11 mouse cellular contexts compared by ENCODE assay signal in the genomic region with DNA sequence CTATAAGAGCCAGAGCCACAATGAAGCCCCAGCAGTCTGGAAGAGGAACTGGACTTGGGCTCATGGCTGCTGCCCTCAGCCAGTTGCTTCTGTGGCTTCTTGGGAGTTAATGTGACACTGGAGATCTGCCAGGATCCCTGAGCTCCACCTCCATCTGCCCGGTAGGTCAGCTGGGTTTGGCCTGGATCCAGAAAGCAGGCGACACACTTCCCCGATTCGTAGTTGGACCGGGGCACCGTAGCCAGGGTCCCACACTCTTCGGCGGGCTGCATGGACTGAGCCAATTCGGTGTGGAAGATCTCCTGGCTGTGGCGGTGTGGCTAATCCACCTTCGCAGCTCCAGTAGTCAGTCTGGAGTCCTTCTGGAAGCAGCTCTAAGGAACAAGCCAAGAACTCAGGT. TPM values are rescaled to one million over a fixed set of nuclear protein-coding genes. Genes with fewer than 3 reads are reported as not detected.
DNase-seq lines count a peak whose midpoint lies in the region; ATAC-seq and TF ChIP-seq lines count a peak whose summit lies in the region.
"Had no signal": no experiment of that assay in that cellular context is flagged by ENCODE, and none has a peak within 500 bp of the region (broad histone marks: within the 10 kb centered on the region; RNA-seq: fewer than 3 reads in every experiment).

Gene Caln1, plus strand, starts transcription at position 219 of the 400 bp plus-strand sequence.

- no peak within 1 kb of the TSS for H3K9ac ChIP-seq in intestine, postnatal 0 days (ENCODE audit: low read depth, low read length)
- H3K9ac ChIP-seq: heart, embryonic 13.5 days; liver, embryonic 13.5 days had no signal

- H3K4me3 ChIP-seq in intestine, postnatal 0 days (ENCODE audit: low read depth, low read length) = no peak within 1 kb of the TSS
- H3K4me3 ChIP-seq: heart, embryonic 13.5 days; liver, embryonic 13.5 days; myocyte had no signal

- DNase-seq in left cerebral cortex, adult 18-20 months (ENCODE audit: low spot score in 2 of 2) = no peak
- no peak for DNase-seq in left cerebral cortex, adult 9 months (ENCODE audit: low spot score in 2 of 2)
- DNase-seq in adrenal gland, adult 18-20 months (ENCODE audit: low spot score in 2 of 2) = peak; percentile 40 to 51
- peak; percentile 94 for DNase-seq in cerebellum, adult 11-12 months
- no peak for DNase-seq in layer of hippocampus, postnatal 10 days (ENCODE audit: low spot score in 2 of 2)
- no peak for DNase-seq in T-cell, adult 2 months (ENCODE audit: low spot score)
- no peak for DNase-seq in natural killer cell, adult 2 months (ENCODE audit: low spot score in 2 of 2)
- DNase-seq: liver, embryonic 13.5 days had no signal

- 74% methylated on average over 11 of the region's 11 CpGs for WGBS in intestine, postnatal 0 days

- H3K4me1 ChIP-seq in intestine, postnatal 0 days (replicated peaks; ENCODE audit: control insufficient read depth, insufficient read depth, low read length) = no peaks in the 10 kb centered on the region
- H3K4me1 ChIP-seq: heart, embryonic 13.5 days; liver, embryonic 13.5 days had no signal

- no peaks in the 10 kb centered on the region for H3K27me3 ChIP-seq in intestine, postnatal 0 days (replicated peaks; ENCODE audit: control insufficient read depth, insufficient read depth, low read length)
- H3K27me3 ChIP-seq: heart, embryonic 13.5 days; liver, embryonic 13.5 days had no signal

- ATAC-seq in intestine, postnatal 0 days = no peak

- no peaks in the 10 kb centered on the region for H3K9me3 ChIP-seq in intestine, postnatal 0 days (ENCODE audit: control insufficient read depth)

- H3K27ac ChIP-seq in intestine, postnatal 0 days (ENCODE audit: low read depth, low read length) = no peak within 1 kb of the TSS
- H3K27ac ChIP-seq: heart, embryonic 13.5 days; liver, embryonic 13.5 days had no signal

- TF ChIP-seq CTCF in intestine, postnatal 0 days (IDR thresholded peaks at IDR 0.05; ENCODE audit: low read depth) = no peak

- no peaks in the 10 kb centered on the region for H3K36me3 ChIP-seq in intestine, postnatal 0 days (ENCODE audit: control insufficient read depth, insufficient read depth)
- H3K36me3 ChIP-seq: heart, embryonic 13.5 days; liver, embryonic 13.5 days had no signal

- no peak within 1 kb of the TSS for H3K4me2 ChIP-seq in intestine, postnatal 0 days (replicated peaks; ENCODE audit: low read depth)
- H3K4me2 ChIP-seq: heart, embryonic 13.5 days; liver, embryonic 13.5 days had no signal

RNA-seq across cellular contexts. Expression of gene Caln1, which starts in this region (rescaled TPM):
- total RNA-seq in left cerebral cortex, adult 18-20 months (2021) = 100 to 1,000 TPM; 114 to 120 TPM
- total RNA-seq in adrenal gland, adult 18-20 months (2021) = 10 to 100 TPM; 36.3 to 37.2 TPM
- 100 to 1,000 TPM; 141 to 152 TPM for total RNA-seq in layer of hippocampus, postnatal 10 days (2021)
- 0.14 TPM in 1 of 2 replicates, not detected in the other for polyA plus RNA-seq in intestine, postnatal 0 days (2015; fragmentation: Nextera tagmentation; extraction: Ambion mirVana)
- polyA plus RNA-seq: liver, embryonic 13.5 days; myocyte had no signal

Comparison
In these comparisons a context has a peak if more than half of its experiments do, and no peak if none do; other contexts are left out.
1. DNase-seq: peak in adrenal gland, adult 18-20 months (2 of 2) and cerebellum, adult 11-12 months (single experiment); none in left cerebral cortex, adult 18-20 months (0 of 2), left cerebral cortex, adult 9 months (0 of 2), layer of hippocampus, postnatal 10 days (0 of 2), T-cell, adult 2 months (single experiment) and natural killer cell, adult 2 months (0 of 2).